Mouse (Mus musculus) cerebellum, adult 9-10 months (tissue): ENCODE data around the gene Tifa.

Experiments
- DNase-seq: peaks from one replicate; pipeline ENCODE4 v3.0.0; 2022

Tifa gene

DNA sequence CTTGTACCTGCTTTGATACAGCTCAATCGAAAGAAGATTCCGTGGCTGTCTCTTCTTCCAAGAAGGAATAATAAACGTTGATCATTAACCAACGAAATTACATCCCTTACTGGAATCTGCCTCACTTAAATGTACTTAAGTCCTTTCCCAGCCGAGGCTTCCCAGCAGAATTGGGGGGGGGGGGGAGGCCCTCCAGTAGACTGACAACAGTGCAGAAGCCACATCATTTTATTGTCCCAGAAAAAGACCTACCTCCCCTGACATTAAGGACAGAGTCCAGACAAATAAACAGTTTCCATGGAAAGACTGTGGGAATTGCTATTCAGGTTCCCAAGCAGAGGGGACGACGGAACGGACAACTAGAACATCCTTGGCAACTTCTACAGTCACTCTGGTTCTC lies 686 bp upstream of the Tifa start:
- DNase-seq: no peak

GRCm38 (mm10) chr3:127790234-127791055 lies 840 bp downstream of the Tifa start:
- peak; percentile 24 for DNase-seq

DNA sequence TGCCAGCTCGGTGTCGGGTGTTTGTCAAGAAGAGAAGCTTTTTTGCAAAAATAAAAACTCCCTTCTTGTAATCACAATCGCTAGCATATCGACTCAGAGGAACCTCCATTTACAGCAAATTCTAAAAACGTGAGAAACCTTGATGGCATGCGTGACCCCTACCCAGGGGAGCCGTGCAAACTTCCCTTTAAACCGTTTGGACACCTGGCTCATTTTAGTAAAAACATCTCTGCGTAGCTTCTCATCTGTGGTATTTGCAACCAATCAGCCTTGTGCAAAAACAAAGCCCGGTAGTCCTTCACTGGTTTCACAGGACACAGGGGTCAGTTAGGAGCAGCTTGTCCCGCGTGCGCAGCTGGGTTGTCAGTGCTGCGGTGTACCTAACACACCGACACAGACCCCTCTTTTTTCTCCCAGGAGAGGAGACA lies 1.5 kb downstream of the Tifa start:
- DNase-seq: peak; percentile 12

DNA sequence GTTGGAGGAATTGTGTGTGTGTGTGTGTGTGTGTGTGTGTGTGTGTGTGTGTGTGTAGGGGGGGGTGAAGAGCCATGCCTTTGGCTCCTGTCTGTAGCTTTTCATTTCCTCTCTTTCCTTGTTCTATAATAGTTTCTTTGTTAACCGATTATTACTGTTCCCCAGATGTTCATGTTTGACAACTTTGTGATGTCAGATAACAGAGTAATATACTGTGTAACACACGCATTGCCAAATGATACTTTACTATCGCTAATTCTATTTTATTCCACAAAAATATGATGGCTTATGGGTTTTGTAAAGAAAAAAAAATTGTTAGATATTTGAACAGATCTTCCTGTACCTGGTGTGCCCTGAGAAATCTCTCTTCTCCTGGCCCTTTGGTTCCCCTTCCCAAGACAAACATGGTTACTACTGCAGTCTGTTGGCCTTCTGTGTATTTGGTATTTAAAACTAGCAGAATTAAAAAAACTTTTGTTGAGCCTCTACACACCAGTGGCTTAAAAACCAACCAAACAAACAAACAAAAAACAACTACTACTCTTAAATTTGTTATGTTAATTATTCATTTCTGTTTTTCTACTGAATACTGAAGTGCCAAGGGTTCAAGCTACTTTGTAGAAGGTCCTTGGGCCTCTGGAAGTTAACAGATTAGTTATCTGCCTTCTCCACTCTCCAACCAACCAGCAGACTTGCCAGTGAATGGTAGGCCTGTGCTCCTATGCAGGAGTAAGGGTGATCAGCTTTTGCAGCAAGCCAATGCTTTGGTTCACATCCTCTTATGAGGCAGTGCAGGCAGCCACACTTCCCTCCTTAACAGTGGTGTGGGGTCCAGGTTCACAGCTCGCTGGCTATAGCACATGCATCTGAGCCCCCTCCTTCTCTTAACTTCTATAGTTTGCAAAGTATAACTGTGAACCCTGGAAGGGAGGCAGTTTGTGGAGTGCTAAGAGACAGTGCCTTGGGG lies 2.3 kb downstream of the Tifa start:
- no peak for DNase-seq

GRCm38 (mm10) chr3:127793022-127793421 lies 3.4 kb downstream of the Tifa start:
- DNase-seq: no peak

DNA sequence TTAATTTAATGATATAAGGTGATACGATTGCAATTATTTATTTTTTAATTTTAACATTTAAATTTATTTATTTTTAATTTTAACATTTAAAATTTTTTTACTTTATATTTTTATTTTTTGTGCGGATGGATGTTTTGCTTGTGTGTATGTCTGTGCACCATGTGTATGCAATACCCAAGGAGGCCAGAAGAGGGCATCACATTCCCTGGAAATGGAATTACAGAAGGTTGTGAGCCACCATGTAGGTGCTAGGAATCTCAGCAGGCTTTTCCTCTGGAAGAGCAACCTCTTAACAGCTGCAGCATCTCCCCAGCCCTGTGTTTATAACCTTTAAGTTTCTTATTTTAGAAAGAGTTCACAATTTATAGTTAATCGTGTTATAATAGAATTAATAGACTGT lies 6.2 kb downstream of the Tifa start:
- DNase-seq: no peak

- no peak for DNase-seq
These were observed 6.7 kb downstream of the Tifa start for GRCm38 (mm10) chr3:127796271-127796670.

DNA sequence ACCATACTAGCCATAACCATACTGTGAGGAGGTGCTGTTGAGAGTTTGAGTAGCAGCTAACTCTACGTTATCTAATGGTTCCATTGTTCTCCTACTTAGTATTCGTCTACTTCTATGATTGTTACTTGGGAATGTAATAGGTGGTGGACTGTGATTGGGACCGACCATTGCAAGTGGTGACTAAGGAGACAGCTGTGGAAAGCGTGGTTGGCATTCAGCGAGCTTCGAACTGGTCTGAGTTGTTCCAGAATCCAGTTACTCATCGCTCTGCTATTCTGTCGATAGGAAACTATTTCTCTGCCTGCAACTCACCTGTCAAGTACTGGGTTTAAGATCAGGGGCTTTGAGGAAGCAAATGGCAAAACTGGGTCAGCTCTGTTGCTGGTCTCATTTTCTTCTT lies 11.6 kb downstream of the Tifa start:
- DNase-seq: no peak

DNA sequence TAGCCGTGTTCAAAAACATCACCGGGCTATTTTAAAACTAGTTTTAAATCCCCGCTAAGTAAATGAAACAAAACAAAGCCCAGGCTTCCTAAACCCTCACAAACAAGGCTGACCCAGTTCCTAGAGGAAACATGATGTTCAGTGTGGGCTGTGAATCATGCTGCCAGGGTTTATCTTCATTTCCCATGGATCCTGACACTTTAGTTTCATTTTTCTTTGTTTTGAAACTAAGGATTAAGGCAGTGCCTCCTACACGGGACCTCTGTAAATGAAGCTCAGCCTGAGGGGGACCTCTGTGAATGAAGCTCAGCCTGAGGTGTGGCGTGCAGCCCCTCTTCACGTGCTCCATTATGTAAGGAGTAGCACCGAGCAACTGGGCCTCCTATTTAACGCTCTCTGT lies 13.2 kb downstream of the Tifa start:
- no peak for DNase-seq

GRCm38 (mm10) chr3:127804439-127804838 lies 14.8 kb downstream of the Tifa start:
- no peak for DNase-seq

DNA sequence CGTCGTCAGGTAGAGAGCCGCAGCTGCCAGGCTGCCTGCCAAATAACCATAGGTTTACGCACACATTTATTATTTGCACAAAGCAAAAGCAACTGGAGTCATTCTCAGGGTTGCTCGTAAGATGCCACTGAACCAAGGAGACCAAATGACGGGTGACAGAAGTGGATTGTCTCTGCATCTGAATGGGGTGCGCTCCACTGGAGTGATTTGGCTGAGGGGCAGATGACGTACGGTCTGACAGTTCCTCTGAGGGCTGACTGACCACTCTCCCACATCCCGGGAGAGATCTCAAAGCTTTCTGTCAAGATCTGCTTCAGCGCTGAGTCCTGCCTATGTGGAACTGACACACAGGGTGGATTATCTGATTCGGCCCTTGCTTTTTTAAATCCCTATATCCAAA lies 15.5 kb downstream of the Tifa start:
- no peak for DNase-seq

GRCm38 (mm10) chr3:127805991-127806390 lies 16.4 kb downstream of the Tifa start:
- DNase-seq: no peak

DNA sequence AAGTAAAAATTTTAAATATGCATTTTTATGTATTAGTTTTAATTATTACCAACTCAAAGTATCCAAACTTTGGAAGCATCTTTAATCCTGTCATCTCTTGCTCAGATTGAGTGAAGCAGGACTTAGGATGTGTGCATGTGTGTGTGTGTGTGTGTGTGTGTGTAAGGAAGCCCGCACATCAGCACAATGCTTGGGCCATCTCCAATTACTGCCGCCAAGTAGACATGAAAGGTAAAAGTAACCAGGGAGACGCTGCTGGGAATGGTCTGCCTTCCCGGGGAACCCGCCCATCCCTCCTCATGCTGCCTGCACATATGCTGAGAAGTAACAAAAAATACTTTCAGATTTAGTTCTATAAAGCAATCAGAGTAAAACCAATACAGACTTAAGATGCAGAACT lies 18.2 kb downstream of the Tifa start:
- DNase-seq: no peak

DNA sequence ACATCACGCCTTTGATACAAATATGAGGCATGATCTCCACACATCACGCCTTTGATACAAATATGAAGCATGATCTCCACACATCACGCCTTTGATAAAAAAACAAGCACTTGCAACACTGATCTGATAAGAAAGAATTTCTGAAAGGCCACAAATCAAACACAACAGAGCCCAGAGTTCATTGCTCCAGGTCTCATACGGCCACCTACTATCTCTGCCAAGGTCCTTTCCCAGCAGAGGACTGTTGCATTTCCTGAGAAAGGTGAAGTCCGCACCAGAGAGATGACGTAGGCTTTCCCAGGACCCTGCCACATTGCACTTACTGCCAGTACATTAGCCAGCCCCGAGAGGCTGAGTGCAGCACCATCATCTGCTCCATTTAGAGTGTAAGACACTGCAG lies 19.5 kb downstream of the Tifa start:
- no peak for DNase-seq

DNA sequence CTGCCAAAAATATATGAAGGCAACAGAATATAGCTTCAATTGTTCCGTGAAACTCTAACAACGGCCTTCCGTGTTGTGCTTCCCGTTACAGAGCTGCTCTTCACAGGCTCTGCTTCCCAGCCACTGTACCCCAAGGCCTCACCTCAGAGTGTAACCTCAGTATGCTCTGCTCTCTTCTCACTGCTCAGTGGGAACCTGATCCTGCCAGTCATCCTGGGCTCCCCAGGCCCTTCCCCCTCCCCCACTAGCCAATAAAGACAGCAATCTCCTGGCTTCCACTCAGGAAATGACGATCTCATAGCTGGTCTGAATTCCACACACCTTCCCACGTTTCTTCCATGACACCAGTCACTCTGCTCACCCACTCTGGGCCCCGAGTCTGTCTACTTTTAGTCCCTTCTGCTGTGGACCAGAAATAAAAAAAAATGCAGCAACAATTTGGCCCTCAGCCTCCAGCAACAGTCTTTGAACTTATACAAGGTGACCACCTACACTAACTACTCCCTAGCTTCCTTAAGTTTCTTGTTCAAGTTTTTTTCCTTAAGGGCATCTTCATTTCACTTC lies 27.6 kb downstream of the Tifa start:
- no peak for DNase-seq

DNA sequence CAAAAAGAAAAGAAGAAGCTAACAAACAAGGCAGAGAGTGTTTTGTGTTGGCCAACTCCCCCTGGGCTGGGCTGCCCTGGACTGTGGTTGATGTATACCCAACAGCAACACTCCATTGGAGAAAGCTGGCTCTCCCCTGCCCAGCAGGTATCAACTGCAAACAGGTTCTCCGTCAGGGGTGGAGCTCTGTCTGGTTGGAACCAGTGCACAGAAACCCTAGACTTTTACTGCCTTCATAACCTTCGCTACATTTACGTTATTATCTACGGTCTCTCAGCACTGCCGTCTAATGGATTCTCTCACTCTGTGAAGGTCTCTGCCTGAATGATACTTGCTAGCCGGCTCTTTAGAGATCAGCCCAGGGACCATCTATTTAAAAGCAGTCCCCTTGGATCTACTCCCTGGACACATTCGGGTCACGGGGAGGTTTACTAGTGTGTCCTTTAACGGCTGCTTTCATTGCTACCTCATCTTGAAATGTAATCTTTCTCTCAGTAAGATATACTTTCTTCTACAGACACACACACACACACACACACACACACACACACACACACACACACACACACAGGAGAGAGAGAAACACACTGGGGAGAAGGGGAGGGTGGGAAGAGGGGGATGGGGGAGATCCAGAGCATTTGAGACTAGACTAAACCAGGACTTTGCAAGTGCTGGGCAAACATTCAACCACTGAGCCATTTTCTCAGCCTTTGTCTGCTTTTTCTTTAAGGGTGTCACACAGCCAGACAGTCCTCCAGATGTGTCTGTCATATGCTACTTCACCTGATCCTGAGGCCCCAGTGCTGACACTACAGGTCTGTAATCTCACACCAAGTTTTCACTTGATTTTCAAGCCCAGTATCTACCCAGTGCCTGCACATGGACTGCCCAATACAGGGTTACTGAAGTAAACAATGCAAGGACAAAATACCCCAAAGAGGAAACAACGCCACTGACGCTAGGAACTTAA lies 29.4 kb downstream of the Tifa start:
- no peak for DNase-seq

GRCm38 (mm10) chr3:127820400-127820799 lies 30.8 kb downstream of the Tifa start:
- no peak for DNase-seq

DNA sequence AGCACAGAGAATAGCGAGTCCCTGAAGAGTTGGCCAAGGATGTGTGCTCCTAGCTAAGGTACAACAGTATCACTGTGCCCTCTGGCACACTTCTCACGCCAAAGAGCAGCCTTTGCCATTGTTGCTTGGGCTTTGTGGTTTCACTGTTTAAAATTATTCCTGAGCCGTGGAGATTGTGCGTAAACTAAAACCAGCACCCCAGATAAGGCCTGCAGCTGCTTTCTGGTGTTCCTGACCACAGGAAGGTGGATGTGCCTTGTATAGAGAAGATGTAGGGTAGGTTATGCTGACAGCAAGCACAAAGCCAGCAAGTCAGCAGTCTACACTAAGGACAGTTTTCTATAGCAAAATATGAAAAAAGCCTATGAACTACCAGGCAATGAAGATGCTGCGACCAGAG lies 31.6 kb downstream of the Tifa start:
- no peak for DNase-seq

- no peak for DNase-seq
These were observed 34.6 kb downstream of the Tifa start for GRCm38 (mm10) chr3:127823886-127824863.

GRCm38 (mm10) chr3:127826503-127826902 lies 36.9 kb downstream of the Tifa start:
- DNase-seq: no peak

- no peak for DNase-seq
These were observed 37.5 kb downstream of the Tifa start for GRCm38 (mm10) chr3:127827123-127827522.
